In the genomic region with DNA sequence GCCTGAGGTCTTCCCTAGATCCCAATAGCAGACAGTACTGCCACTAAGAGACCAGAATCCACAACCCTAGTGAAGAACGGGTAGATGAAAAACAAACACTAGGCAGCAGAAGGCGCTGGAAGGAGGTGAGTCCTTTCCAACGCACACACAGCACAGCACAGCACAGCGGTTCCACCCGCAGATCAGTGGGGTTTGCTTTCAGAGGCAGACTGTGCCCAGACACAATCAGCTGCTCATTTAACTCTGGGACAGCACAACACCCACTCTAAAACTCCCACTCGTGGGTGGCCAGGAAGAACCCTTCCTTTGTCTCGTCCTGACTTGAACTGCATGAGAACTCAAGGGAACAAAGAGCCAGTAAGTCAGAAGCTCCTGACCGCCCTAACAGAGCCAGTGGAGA, we compare ENCODE assay signal across 9 mouse cellular contexts. TPM values are rescaled to one million over a fixed set of nuclear protein-coding genes. Genes with fewer than 3 reads are reported as not detected.
A peak's percentile ranks its signal among the peaks of the same experiment; 100 is the strongest.
DNase-seq lines count a peak whose midpoint lies in the region; ATAC-seq lines count a peak whose summit lies in the region.
"Had no signal": no experiment of that assay in that cellular context is flagged by ENCODE, and none has a peak within 500 bp of the region (broad histone marks: within the 10 kb centered on the region; RNA-seq: fewer than 3 reads in every experiment).

No protein-coding gene starts in this region.

- H3K4me2 ChIP-seq in heart, embryonic 13.5 days = no peak overlapping the region; the same call in 1 of the 2 replicates
- no peak overlapping the region for H3K4me2 ChIP-seq in neural tube, embryonic 13.5 days
- no peak overlapping the region for H3K4me2 ChIP-seq in hindbrain, embryonic 11.5 days (replicated peaks; ENCODE audit: low read depth, low read length)
- no peak overlapping the region for H3K4me2 ChIP-seq in stomach, embryonic 16.5 days (ENCODE audit: low read depth, low read length)

- H3K27me3 ChIP-seq in heart, embryonic 13.5 days (replicated peaks) = no peaks in the 10 kb centered on the region
- no peaks in the 10 kb centered on the region for H3K27me3 ChIP-seq in neural tube, embryonic 13.5 days
- no peaks in the 10 kb centered on the region for H3K27me3 ChIP-seq in hindbrain, embryonic 11.5 days (ENCODE audit: control insufficient read depth, insufficient read depth, low read length)
- no peaks in the 10 kb centered on the region for H3K27me3 ChIP-seq in stomach, embryonic 16.5 days (ENCODE audit: control insufficient read depth, insufficient read depth, low read length)

- DNase-seq in heart, adult 11 months = no peak
- DNase-seq in neural tube, embryonic 10.5 days (ENCODE audit: extremely low spot score, low spot score) = no peak
- peak; percentile 15 for DNase-seq in hindbrain, embryonic 11.5 days (ENCODE audit: low spot score)
- no peak for DNase-seq in urinary bladder, postnatal 14 days (ENCODE audit: low spot score)
- no peak for DNase-seq in cerebellum, postnatal 4 days (ENCODE audit: low spot score in 2 of 2)

- 0 out of 2 replicates have a peak overlapping the region, but pooled peaks have one; percentile 20 for H3K27ac ChIP-seq in heart, embryonic 13.5 days (replicated peaks)
- peak overlapping the region; percentile 7; the same call in 1 of the 2 replicates for H3K27ac ChIP-seq in neural tube, embryonic 13.5 days (replicated peaks)
- H3K27ac ChIP-seq in hindbrain, embryonic 11.5 days (ENCODE audit: low read depth, low read length) = no peak overlapping the region
- no peak overlapping the region; the same call in 1 of the 2 replicates for H3K27ac ChIP-seq in stomach, embryonic 16.5 days (ENCODE audit: low read length)

- no peaks in the 10 kb centered on the region for H3K9me3 ChIP-seq in heart, embryonic 13.5 days
- H3K9me3 ChIP-seq in neural tube, embryonic 13.5 days = no peaks in the 10 kb centered on the region
- no peaks in the 10 kb centered on the region for H3K9me3 ChIP-seq in hindbrain, embryonic 11.5 days (ENCODE audit: control insufficient read depth, low read length)
- no peaks in the 10 kb centered on the region for H3K9me3 ChIP-seq in stomach, embryonic 16.5 days (replicated peaks; ENCODE audit: control insufficient read depth, low read length)

- WGBS in heart, embryonic 13.5 days = 24% methylated on average over 8 of the region's 8 CpGs
- 15% methylated on average over 8 of the region's 8 CpGs for WGBS in neural tube, embryonic 13.5 days
- WGBS in hindbrain, embryonic 11.5 days = 19% methylated on average over 8 of the region's 8 CpGs
- 20% methylated on average over 8 of the region's 8 CpGs for WGBS in stomach, embryonic 16.5 days

- ATAC-seq in heart, embryonic 13.5 days (ENCODE audit: extremely low read depth, insufficient number of reproducible peaks, low FRiP score, low TSS enrichment) = no peak
- ATAC-seq in neural tube, embryonic 13.5 days (ENCODE audit: low read depth) = no peak
- ATAC-seq in hindbrain, embryonic 11.5 days (ENCODE audit: low FRiP score) = no peak
- no peak for ATAC-seq in stomach, embryonic 16.5 days (ENCODE audit: insufficient read depth, low FRiP score)
- ATAC-seq: intestine, postnatal 0 days had no signal

- no peak overlapping the region for H3K9ac ChIP-seq in heart, embryonic 13.5 days
- H3K9ac ChIP-seq in neural tube, embryonic 13.5 days = no peak overlapping the region
- H3K9ac ChIP-seq in hindbrain, embryonic 11.5 days (ENCODE audit: low read depth, low read length) = no peak overlapping the region
- peak overlapping the region; percentile 29; the same call in 1 of the 2 replicates for H3K9ac ChIP-seq in stomach, embryonic 16.5 days (ENCODE audit: low read length)

- H3K4me3 ChIP-seq in heart, embryonic 13.5 days = no peak overlapping the region
- H3K4me3 ChIP-seq in neural tube, embryonic 13.5 days = no peak overlapping the region
- no peak overlapping the region for H3K4me3 ChIP-seq in hindbrain, embryonic 11.5 days (ENCODE audit: low read depth, low read length)
- H3K4me3 ChIP-seq in stomach, embryonic 16.5 days (replicated peaks; ENCODE audit: low read length) = no peak overlapping the region

- peaks cover 58% of the 10 kb centered on the region for H3K4me1 ChIP-seq in heart, embryonic 13.5 days
- peaks cover 50% of the 10 kb centered on the region for H3K4me1 ChIP-seq in neural tube, embryonic 13.5 days (replicated peaks)
- H3K4me1 ChIP-seq in hindbrain, embryonic 11.5 days (replicated peaks; ENCODE audit: control insufficient read depth, insufficient read depth, low read length) = peaks cover 7% of the 10 kb centered on the region; the same call in 1 of the 2 replicates
- peaks cover 20% of the 10 kb centered on the region for H3K4me1 ChIP-seq in stomach, embryonic 16.5 days (ENCODE audit: control insufficient read depth, insufficient read depth, low read length)

- no peaks in the 10 kb centered on the region for H3K36me3 ChIP-seq in heart, embryonic 13.5 days
- no peaks in the 10 kb centered on the region for H3K36me3 ChIP-seq in neural tube, embryonic 13.5 days
- no peaks in the 10 kb centered on the region for H3K36me3 ChIP-seq in hindbrain, embryonic 11.5 days (ENCODE audit: control insufficient read depth, insufficient read depth, low read length)
- H3K36me3 ChIP-seq in stomach, embryonic 16.5 days (ENCODE audit: control insufficient read depth, insufficient read depth, low read length) = no peaks in the 10 kb centered on the region

RNA-seq across cellular contexts. Expression of a gene that starts 20.6 kb away (rescaled TPM):
- polyA plus RNA-seq in heart, embryonic 13.5 days (2015; fragmentation: Nextera tagmentation; extraction: Ambion mirVana) = 0.32 and 0.55 TPM in 2 replicates
- polyA plus RNA-seq in neural tube, embryonic 13.5 days (2015; fragmentation: Nextera tagmentation; extraction: Ambion mirVana) = 0.46 and 0.91 TPM in 2 replicates
- polyA plus RNA-seq in hindbrain, embryonic 11.5 days (2014; fragmentation: Nextera tagmentation; extraction: Ambion mirVana) = 0.43 and 1.2 TPM in 2 replicates
- 0.32 and 0.34 TPM in 2 replicates for polyA plus RNA-seq in stomach, embryonic 16.5 days (2015; fragmentation: Nextera tagmentation; extraction: Ambion mirVana)

RNA-seq across cellular contexts. Expression of a gene that starts 21.0 kb away (rescaled TPM):
- 30.1 and 33.2 TPM in 2 replicates for polyA plus RNA-seq in heart, embryonic 13.5 days (2015; fragmentation: Nextera tagmentation; extraction: Ambion mirVana)
- 53.9 and 56.4 TPM in 2 replicates for polyA plus RNA-seq in neural tube, embryonic 13.5 days (2015; fragmentation: Nextera tagmentation; extraction: Ambion mirVana)
- 40.8 and 43.9 TPM in 2 replicates for polyA plus RNA-seq in hindbrain, embryonic 11.5 days (2014; fragmentation: Nextera tagmentation; extraction: Ambion mirVana)
- 39.0 and 42.3 TPM in 2 replicates for polyA plus RNA-seq in stomach, embryonic 16.5 days (2015; fragmentation: Nextera tagmentation; extraction: Ambion mirVana)

RNA-seq across cellular contexts. Expression of a gene that starts 50.7 kb away (rescaled TPM):
- polyA plus RNA-seq in heart, embryonic 13.5 days (2015; fragmentation: Nextera tagmentation; extraction: Ambion mirVana) = not detected in 2 replicates
- not detected in 2 replicates for polyA plus RNA-seq in neural tube, embryonic 13.5 days (2015; fragmentation: Nextera tagmentation; extraction: Ambion mirVana)
- polyA plus RNA-seq in hindbrain, embryonic 11.5 days (2014; fragmentation: Nextera tagmentation; extraction: Ambion mirVana) = not detected in 2 replicates
- 3.5 and 3.8 TPM in 2 replicates for polyA plus RNA-seq in stomach, embryonic 16.5 days (2015; fragmentation: Nextera tagmentation; extraction: Ambion mirVana)

Comparison
In these comparisons a context has a peak if more than half of its experiments do, and no peak if none do; other contexts are left out.
1. H3K27ac ChIP-seq: peak in heart, embryonic 13.5 days (single experiment) and neural tube, embryonic 13.5 days (single experiment); none in hindbrain, embryonic 11.5 days (single experiment) and stomach, embryonic 16.5 days (single experiment).